Mouse (Mus musculus) embryonic facial prominence, embryonic 11.5 days (tissue): ENCODE results near the gene Ppara. TPM values are rescaled to one million over a fixed set of nuclear protein-coding genes. Genes with fewer than 3 reads are reported as not detected.

Source experiments
- ATAC-seq: fragments of 200-750 bp; cut with Nextera tagmentation; replicated peaks from 2 replicates; pipeline ENCODE4 v1.8.0; 2017; ENCODE audit warnings: low read depth; ENCODE audit not compliant: insufficient number of reproducible peaks, low FRiP score, low TSS enrichment
- DNase-seq: peaks from one replicate; pipeline ENCODE4 v3.0.0-alpha.2; 2015; ENCODE audit warnings: low spot score
- H3K27ac ChIP-seq: fragments of 300-500 bp; sonication (generic); replicated peaks from 2 replicates; pipeline ENCODE4 v1.5.1; 2014; ENCODE audit warnings: mild to moderate bottlenecking, low read depth, low read length, control low read depth
- H3K27me3 ChIP-seq: fragments of 300-500 bp; sonication (generic); 2 replicates; pipeline ENCODE4 v1.6.1; 2014; ENCODE audit warnings: mild to moderate bottlenecking, low read length, moderate library complexity, mixed read lengths; ENCODE audit not compliant: control insufficient read depth, insufficient read depth
- H3K36me3 ChIP-seq: fragments of 300-500 bp; sonication (generic); replicated peaks from 2 replicates; pipeline ENCODE4 v1.6.1; 2014; ENCODE audit warnings: low read depth, mild to moderate bottlenecking, low read length, moderate library complexity, mixed read lengths; ENCODE audit not compliant: control insufficient read depth, insufficient read depth
- H3K4me1 ChIP-seq: fragments of 300-500 bp; sonication (generic); 2 replicates; pipeline ENCODE4 v1.6.1; 2014; ENCODE audit warnings: low read length, mixed read lengths; ENCODE audit not compliant: control insufficient read depth, insufficient read depth
- H3K4me2 ChIP-seq: fragments of 300-500 bp; sonication (generic); 2 replicates; pipeline ENCODE4 v1.6.1; 2014; ENCODE audit warnings: low read depth, mild to moderate bottlenecking, control low read depth, low read length, moderate library complexity
- H3K4me3 ChIP-seq: fragments of 300-500 bp; sonication (generic); 2 replicates; pipeline ENCODE4 v1.5.1; 2014; ENCODE audit warnings: low read depth, low read length, control low read depth
- H3K9ac ChIP-seq: fragments of 300-500 bp; sonication (generic); replicated peaks from 2 replicates; pipeline ENCODE4 v1.6.1; 2014; ENCODE audit warnings: mild to moderate bottlenecking, control low read depth, low read length
- H3K9me3 ChIP-seq: fragments of 300-500 bp; sonication (generic); replicated peaks from 2 replicates; pipeline ENCODE4 v1.6.1; 2016; ENCODE audit warnings: mild to moderate bottlenecking, low read length, inconsistent platforms, mixed read lengths; ENCODE audit not compliant: control insufficient read depth
- WGBS: fragments of 180-500 bp; shearing (Covaris S2); extraction: QIAGEN DNeasy Blood & Tissue Kit; methylation state at CpG from one replicate; pipeline ENCODE4 v1.1.7; 2014; 5-methylcytosine and 5-hydroxymethylcytosine counted together
- polyA plus RNA-seq: library from polyadenylated mRNA; unstranded; fragments of >200 nt; fragmentation: Nextera tagmentation; extraction: Ambion mirVana; gene quantifications from 2 replicates; pipeline ENCODE4 v1.2.1, GENCODE M21; 2014

The Ppara gene
- polyA plus RNA-seq, 1 experiment from 2014 or later = 0.28 TPM

DNA sequence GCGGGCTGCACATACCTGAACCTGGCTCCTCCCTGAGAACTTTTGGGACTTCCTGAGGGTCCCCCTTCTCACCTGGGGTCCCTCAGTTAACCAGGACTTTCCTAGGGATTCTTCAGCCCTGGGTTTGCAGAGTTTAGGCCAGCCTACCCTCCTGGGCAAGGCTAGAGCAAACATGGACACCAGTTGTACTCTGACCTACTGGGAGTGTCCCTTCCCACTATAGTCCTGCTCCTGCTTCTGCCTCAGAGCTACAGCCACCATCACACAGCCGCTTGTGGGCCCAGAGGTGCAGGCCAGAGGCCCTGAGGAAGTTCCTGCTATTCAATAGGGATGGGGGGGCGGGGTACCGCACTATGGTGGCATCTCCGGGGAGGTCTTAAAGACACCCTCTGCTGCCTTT, 94.7 kb downstream of the Ppara start:
- Histone ChIP-seq H3K4me1 (no peaks in the 10 kb centered on the region), H3K4me3 (no peak overlapping the region)
- no peak for ATAC-seq

DNA sequence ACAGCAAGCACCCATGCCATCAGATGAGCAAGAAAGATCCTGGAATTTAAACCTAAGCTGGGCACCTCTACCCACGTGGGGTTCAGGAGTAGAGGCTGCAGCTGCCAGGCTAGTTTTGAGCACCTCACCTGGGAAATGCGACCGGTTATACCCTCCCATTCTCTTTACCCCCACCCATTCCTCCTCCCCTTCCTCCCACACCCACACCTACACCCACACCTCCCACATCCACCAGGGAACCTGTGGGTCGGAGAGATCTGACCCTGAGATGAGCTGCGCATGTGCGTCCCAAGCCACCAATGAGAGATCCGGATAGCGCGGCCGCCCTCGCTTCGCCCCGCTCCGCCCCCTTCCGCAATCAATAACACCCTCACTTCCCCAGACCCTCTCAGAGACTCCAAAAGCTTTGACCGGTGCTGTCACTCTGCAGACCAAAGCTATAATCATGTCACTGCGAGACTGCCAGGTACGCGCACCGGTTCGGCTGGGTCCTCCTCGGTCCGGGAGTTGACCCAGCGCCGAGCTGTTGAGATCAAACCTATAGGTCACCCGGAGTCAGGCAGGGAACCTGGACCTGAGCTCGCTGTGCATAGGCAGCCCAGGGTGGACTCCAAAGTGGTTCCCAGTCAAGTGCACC, 97.3 kb downstream of the Ppara start, which contains the start of gene Ttc38:
Gene Ttc38 (plus strand): TSS at position 353 of the 637 bp plus-strand sequence.
- ATAC-seq (peak; percentile 83), DNase-seq (peak; percentile 79)
- Histone ChIP-seq H3K4me1 (no peaks in the 10 kb centered on the region), H3K36me3 (no peaks in the 10 kb centered on the region), H3K9me3 (no peaks in the 10 kb centered on the region), H3K9ac (peak within 1 kb of the TSS; percentile 63), H3K27me3 (no peaks in the 10 kb centered on the region), H3K4me3 (peak within 1 kb of the TSS; percentile 55), H3K4me2 (peak within 1 kb of the TSS; percentile 77), H3K27ac (no peak within 1 kb of the TSS)
- 2% methylated on average over 27 of the region's 27 CpGs for WGBS

More for the DNA sequence above, 94.7 kb downstream of the Ppara start:
- no peak for DNase-seq
- Histone ChIP-seq H3K27me3 (no peaks in the 10 kb centered on the region), H3K36me3 (no peaks in the 10 kb centered on the region), H3K27ac (no peak overlapping the region), H3K9ac (no peak overlapping the region), H3K9me3 (no peaks in the 10 kb centered on the region), H3K4me2 (no peak overlapping the region)
- WGBS = 65% methylated on average over 5 of the region's 5 CpGs

DNA sequence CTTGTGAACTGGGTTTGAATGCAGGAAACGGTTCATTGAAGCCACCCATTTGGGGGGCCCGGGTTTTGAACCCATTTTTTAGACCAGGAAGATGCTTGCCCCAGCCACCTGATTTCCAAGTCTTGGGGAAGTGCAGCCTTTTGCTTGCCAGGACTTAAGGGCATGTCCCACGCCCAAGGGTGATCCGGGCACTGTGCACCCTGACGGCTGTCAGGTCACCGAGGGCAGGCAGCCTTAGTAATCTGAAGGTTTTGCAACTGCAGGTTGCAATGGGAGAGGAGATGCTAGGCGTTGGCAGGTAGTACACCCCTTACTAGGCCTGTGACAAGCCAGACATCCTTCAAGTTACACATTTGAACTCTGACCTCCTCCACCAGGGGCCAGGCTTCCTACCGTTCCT, 97.8 kb downstream of the Ppara start:
- Histone ChIP-seq H3K36me3 (no peaks in the 10 kb centered on the region), H3K4me1 (no peaks in the 10 kb centered on the region), H3K9me3 (no peaks in the 10 kb centered on the region), H3K9ac (peak overlapping the region; percentile 63), H3K27ac (no peak overlapping the region), H3K4me2 (peak overlapping the region; percentile 77), H3K4me3 (peak overlapping the region; percentile 55), H3K27me3 (no peaks in the 10 kb centered on the region)
- no peak for ATAC-seq
- DNase-seq = no peak
- WGBS = 48% methylated on average over 8 of the region's 8 CpGs

DNA sequence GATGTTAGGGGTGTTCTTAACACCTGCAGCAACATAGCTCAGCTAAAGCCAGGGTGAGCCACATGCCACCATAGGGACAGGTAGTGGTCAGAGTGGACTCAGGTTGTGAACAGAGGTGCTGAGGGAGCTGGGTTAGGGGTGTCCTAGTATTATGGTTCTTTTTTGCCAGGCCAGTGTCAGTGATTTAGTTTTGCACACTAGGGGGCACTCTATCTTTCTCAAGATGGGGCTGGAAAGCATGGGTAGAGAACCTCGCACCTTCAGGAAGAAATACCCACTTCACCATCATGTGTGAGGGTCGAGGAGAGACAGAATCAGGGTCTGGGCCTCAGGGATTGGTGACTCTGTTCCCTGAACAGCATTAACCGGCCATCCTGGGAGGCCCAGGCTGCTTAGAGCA, 100.6 kb downstream of the Ppara start:
- H3K27me3 ChIP-seq = no peaks in the 10 kb centered on the region
- ATAC-seq = no peak
- no peaks in the 10 kb centered on the region for H3K9me3 ChIP-seq
- H3K4me2 ChIP-seq = no peak overlapping the region
- H3K27ac ChIP-seq = no peak overlapping the region
- no peak overlapping the region for H3K4me3 ChIP-seq
- no peak overlapping the region for H3K9ac ChIP-seq
- H3K36me3 ChIP-seq = no peaks in the 10 kb centered on the region
- no peaks in the 10 kb centered on the region for H3K4me1 ChIP-seq
- 55% methylated on average over 3 of the region's 3 CpGs for WGBS
- DNase-seq = no peak

DNA sequence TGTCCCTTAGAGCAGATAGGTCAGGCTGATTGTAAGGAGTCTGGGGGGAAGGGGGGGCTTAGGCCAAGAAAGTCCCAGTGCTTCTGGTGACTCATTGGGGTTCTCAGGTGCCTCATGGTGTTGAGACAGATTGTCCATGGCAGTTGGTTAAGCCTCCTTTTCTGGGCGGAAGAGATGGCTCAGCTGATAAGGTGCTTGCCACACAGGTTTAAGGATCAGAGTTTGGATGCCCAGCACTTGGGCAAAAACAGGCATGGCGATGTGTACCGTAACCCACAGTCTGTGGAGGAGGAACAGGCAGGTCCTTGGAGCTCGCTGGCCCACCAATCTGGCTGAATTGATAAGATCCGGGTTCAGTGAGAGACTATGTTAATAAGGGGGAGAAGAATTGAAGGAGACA, 102.1 kb downstream of the Ppara start:
- Histone ChIP-seq H3K4me1 (no peaks in the 10 kb centered on the region), H3K27ac (no peak overlapping the region), H3K9me3 (no peaks in the 10 kb centered on the region), H3K4me3 (no peak overlapping the region), H3K27me3 (no peaks in the 10 kb centered on the region), H3K9ac (no peak overlapping the region), H3K4me2 (no peak overlapping the region), H3K36me3 (no peaks in the 10 kb centered on the region)
- 89% methylated on average over 5 of the region's 5 CpGs for WGBS
- DNase-seq (no peak), ATAC-seq (no peak)

DNA sequence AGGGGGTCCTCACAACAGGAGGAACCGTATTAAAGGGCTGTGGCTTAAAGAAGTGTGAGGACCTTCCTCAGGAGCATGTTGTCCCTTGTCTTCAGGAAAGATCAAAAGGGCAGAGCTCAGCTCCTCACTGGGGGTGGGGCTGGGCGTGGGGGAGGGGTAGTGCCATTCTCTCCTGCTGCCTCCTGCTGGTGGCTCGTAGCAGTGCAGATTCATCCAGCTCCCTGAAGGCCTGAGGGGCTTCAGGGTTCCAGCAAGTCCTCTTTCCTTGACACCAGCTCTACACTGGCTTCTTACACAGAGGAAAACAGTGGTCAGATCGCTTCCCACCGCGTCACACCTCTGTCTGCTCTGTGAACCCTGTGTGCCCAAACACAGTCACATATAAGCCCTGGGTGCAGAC, 106.2 kb downstream of the Ppara start:
- ATAC-seq = no peak
- peak; percentile 26 for DNase-seq
- Histone ChIP-seq H3K36me3 (no peaks in the 10 kb centered on the region), H3K9ac (no peak overlapping the region), H3K27ac (no peak overlapping the region), H3K9me3 (no peaks in the 10 kb centered on the region), H3K4me2 (no peak overlapping the region), H3K27me3 (no peaks in the 10 kb centered on the region), H3K4me3 (no peak overlapping the region), H3K4me1 (no peaks in the 10 kb centered on the region)
- WGBS = 40% methylated on average over 6 of the region's 6 CpGs

DNA sequence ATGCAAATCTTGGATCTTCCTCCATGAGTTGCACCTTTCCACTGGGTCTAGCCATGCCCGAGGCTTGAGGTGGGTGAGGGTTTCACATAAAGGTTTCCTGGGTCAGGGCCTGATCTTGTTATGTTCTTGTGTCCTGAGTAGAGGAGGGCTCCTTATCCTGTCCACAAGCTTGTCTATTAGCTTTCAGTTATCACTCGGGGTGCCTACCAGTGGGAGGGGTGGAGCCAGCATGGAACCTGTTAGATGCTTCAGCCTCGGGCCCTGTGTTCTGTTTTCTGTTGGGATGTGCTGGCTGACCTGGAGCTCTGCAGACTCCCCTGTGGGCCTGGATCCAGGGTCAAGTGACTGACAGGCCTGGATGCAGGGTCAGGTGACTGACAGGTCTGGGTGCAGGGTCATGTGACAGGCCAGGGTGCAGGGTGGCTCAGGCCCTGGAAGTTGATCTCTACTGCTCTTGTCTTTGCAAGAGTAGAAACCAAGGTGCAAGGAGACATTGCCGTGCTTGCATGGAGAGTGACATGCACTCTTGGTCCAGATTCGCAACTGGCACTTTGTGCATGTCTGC, 107.1 kb downstream of the Ppara start:
- WGBS = 76% methylated on average over 5 of the region's 5 CpGs
- no peak overlapping the region for H3K9ac ChIP-seq
- H3K36me3 ChIP-seq = no peaks in the 10 kb centered on the region
- no peaks in the 10 kb centered on the region for H3K4me1 ChIP-seq
- no peak overlapping the region for H3K4me3 ChIP-seq
- no peak for ATAC-seq
- no peaks in the 10 kb centered on the region for H3K27me3 ChIP-seq
- H3K4me2 ChIP-seq = no peak overlapping the region
- H3K9me3 ChIP-seq = no peaks in the 10 kb centered on the region
- H3K27ac ChIP-seq = no peak overlapping the region
- DNase-seq = no peak

DNA sequence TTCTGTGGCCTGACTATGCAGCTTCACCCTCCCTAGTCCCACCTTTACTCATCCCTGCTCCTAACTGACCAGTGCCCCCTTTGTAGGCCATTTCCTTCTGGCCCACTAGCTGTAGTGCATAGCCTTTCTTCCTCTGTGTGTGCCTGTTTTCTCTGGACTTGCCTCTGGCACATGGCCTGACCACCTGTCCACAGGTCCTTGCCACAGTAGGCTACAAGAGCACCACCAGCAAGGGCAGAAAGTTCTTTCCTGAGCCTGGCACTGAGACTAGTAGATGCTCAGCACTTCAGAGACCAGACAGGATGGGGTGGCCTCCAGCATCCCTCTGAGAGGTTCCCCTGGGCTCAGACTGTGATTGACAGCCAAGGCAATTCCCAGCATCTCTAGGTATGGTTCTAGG, 110.3 kb downstream of the Ppara start:
- DNase-seq = no peak
- no peak overlapping the region for H3K27ac ChIP-seq
- H3K4me3 ChIP-seq = no peak overlapping the region
- H3K9ac ChIP-seq = no peak overlapping the region
- no peaks in the 10 kb centered on the region for H3K36me3 ChIP-seq
- no peak overlapping the region for H3K4me2 ChIP-seq
- no peaks in the 10 kb centered on the region for H3K4me1 ChIP-seq
- no peaks in the 10 kb centered on the region for H3K27me3 ChIP-seq
- no peaks in the 10 kb centered on the region for H3K9me3 ChIP-seq
- ATAC-seq = no peak
